Mouse (Mus musculus) thymus, adult 2 months (tissue): ENCODE results near the gene Gse1. TPM values are rescaled to one million over a fixed set of nuclear protein-coding genes. Genes with fewer than 3 reads are reported as not detected.
A peak's percentile ranks its signal among the peaks of the same experiment; 100 is the strongest.

Source experiments
- DNase-seq: peaks from one replicate; pipeline ENCODE4 v3.0.0; 2021
- H3K27ac ChIP-seq: fragments of 200-500 bp; 2 replicates; pipeline ENCODE4 v1.5.1; 2012; ENCODE audit warnings: low read length, control low read depth; ENCODE audit not compliant: control insufficient read depth, insufficient read depth
- H3K27me3 ChIP-seq: fragments of 200-500 bp; 2 replicates; pipeline ENCODE4 v1.6.1; 2012; ENCODE audit warnings: mild to moderate bottlenecking, low read length, moderate library complexity, mixed read lengths; ENCODE audit not compliant: control insufficient read depth, insufficient read depth
- H3K36me3 ChIP-seq: fragments of 200-500 bp; 2 replicates; pipeline ENCODE4 v1.6.1; 2012; ENCODE audit warnings: mild to moderate bottlenecking, low read length, moderate library complexity; ENCODE audit not compliant: control insufficient read depth, insufficient read depth
- H3K4me1 ChIP-seq: fragments of 200-500 bp; replicated peaks from 2 replicates; pipeline ENCODE4 v1.6.1; 2012; ENCODE audit warnings: low read length; ENCODE audit not compliant: control insufficient read depth, insufficient read depth
- H3K4me3 ChIP-seq: fragments of 200-500 bp; 2 replicates; pipeline ENCODE4 v1.5.1; 2012; ENCODE audit warnings: mild to moderate bottlenecking, low read length, control low read depth, moderate library complexity; ENCODE audit not compliant: control insufficient read depth, insufficient read depth
- CTCF ChIP-seq: fragments of 200-500 bp; IDR thresholded peaks from 2 replicates; pipeline ENCODE4 v1.5.1; 2012; ENCODE audit warnings: mild to moderate bottlenecking, control low read depth, low read length, moderate library complexity, borderline replicate concordance; ENCODE audit not compliant: control insufficient read depth, poor library complexity, insufficient read depth; ENCODE audit errors: extremely low read depth
- POLR2A ChIP-seq: fragments of 200-500 bp; IDR thresholded peaks from 2 replicates; pipeline ENCODE4 v1.6.1; 2012; ENCODE audit warnings: mild to moderate bottlenecking, low read length, control low read depth, moderate library complexity; ENCODE audit not compliant: control insufficient read depth, poor library complexity, insufficient read depth; ENCODE audit errors: extremely low read depth
- WGBS: fragments of 180-500 bp; shearing (Covaris S2); methylation state at CpG from one replicate; pipeline ENCODE4 v1.1.7; 2018; 5-methylcytosine and 5-hydroxymethylcytosine counted together
- polyA plus RNA-seq: library from polyadenylated mRNA; depleted of rRNA; stranded (reverse); fragments of >200 nt; gene quantifications from 2 replicates; pipeline ENCODE4 v1.2.3, GENCODE M21; 2012

Gene Gse1
- polyA plus RNA-seq, 1 experiment: 202 TPM

- H3K4me3 ChIP-seq: peak overlapping the region; percentile 59
- H3K27ac ChIP-seq: peak overlapping the region; percentile 63
- WGBS: 4% methylated on average over 15 of the region's 15 CpGs
- no peaks in the 10 kb centered on the region for H3K36me3 ChIP-seq
- H3K27me3 ChIP-seq: no peaks in the 10 kb centered on the region
- H3K4me1 ChIP-seq: peaks cover 57% of the 10 kb centered on the region
- DNase-seq: peak; percentile 40
- TF ChIP-seq POLR2A: no peak
- TF ChIP-seq CTCF: no peak
Measured at GRCm38 (mm10) chr8:120489771-120490281, 261.6 kb downstream of the Gse1 start.

DNA sequence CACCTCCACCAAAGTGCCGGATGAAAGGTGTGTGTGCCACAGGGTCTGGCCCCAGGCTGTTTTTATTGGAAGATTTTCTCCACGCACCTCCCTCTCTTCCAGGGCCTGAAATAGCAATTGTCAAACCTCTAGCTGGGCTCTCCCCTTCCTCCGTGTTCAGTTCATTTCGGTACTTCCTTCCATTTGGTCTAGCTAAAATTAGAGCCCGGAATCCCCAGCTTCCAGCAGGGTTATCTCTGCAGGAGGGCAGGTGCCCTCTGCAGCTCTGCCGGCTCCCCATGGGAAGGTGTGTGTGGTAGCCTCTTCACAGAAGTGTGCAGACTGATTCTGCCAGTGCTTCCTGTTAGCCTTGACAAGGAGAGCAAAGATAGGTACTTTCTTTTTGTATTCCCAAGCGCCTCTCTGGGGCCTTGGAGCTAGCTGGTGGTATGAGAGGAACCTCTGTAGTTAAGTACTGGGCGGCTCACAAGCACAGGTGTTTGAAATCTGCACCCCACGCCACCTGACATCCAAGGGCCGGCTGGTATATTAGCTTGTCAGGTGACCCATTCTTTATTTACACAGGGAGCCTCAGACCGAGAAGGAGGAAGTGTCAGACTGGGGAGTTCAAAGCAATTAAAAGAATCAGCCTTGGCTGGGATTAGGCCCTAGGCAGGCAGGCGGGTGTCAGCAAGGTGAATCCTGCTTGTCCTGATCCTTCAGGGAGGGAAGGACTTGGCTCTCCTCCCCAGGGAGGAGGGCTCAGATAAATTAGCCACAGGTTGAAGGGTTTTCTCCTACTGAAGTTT is 262.3 kb downstream of the Gse1 start:
- peak overlapping the region; percentile 63; the same call in 1 of the 2 replicates for H3K27ac ChIP-seq
- TF ChIP-seq CTCF (no peak), POLR2A (no peak)
- DNase-seq: peak; percentile 37
- peaks cover 59% of the 10 kb centered on the region for H3K4me1 ChIP-seq
- WGBS: 8% methylated on average over 12 of the region's 12 CpGs
- no peaks in the 10 kb centered on the region for H3K27me3 ChIP-seq
- H3K36me3 ChIP-seq: no peaks in the 10 kb centered on the region
- H3K4me3 ChIP-seq: peak overlapping the region; percentile 59

DNA sequence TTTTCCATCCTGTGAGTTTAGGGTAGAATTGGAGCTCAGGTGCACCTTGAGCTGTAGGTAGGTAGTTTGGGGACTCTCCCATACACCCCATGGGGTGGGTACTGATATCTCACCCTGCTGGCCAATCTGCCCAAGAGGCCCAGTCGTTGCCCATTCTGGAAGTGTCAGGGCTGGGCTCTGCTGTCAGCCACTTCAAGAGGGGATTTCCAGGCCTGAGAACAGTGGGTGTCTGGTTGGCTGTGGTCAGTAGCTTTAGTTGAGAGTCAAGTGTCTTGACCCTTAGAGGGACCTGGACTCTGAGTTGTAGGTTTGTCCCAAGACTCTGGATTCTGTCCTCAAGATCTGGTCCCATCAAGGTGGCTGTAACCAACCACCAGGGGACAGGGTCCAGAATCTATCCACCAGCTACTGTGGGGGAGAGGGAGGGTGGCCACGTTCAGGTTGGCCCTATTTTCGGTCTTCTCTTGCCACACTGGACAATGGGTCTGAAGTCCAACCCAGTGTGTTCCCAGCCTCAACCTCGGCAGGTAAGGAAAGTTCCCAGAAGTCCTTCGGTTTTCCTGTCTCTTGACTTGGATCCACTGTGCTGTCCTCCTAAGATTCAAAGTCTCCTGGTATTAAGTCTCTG is 263.0 kb downstream of the Gse1 start:
- Histone ChIP-seq H3K27ac (no peak overlapping the region), H3K4me1 (peaks cover 59% of the 10 kb centered on the region), H3K4me3 (no peak overlapping the region), H3K36me3 (no peaks in the 10 kb centered on the region), H3K27me3 (no peaks in the 10 kb centered on the region)
- TF ChIP-seq POLR2A (no peak), CTCF (no peak)
- no peak for DNase-seq
- WGBS: 75% methylated on average over 5 of the region's 5 CpGs

- WGBS: 92% methylated on average over 14 of the region's 14 CpGs
- DNase-seq: no peak
- Histone ChIP-seq H3K4me1 (peaks cover 60% of the 10 kb centered on the region), H3K4me3 (no peak overlapping the region), H3K36me3 (no peaks in the 10 kb centered on the region), H3K27me3 (no peaks in the 10 kb centered on the region), H3K27ac (no peak overlapping the region)
- TF ChIP-seq POLR2A: no peak
- TF ChIP-seq CTCF: no peak
Measured at GRCm38 (mm10) chr8:120492193-120492880, 264.1 kb downstream of the Gse1 start.

DNA sequence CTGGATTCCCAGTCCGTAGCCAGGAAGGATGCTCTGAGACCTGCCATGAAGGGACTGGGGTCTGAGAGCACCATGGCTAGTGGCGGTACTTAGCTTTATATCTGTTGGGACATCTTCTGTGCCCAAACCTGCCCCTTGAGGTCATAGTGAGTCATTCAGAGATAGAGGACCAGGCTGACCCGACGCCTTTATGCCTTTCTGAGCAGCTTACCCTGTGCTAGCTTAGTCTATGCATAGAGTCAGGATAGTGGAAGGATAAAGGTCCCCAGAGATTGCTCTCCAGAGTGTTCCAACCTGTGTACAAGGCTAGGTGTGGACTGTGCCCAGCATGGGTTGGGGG is 264.6 kb downstream of the Gse1 start:
- 93% methylated on average over 4 of the region's 4 CpGs for WGBS
- H3K36me3 ChIP-seq: no peaks in the 10 kb centered on the region
- H3K27me3 ChIP-seq: no peaks in the 10 kb centered on the region
- no peak overlapping the region for H3K27ac ChIP-seq
- TF ChIP-seq POLR2A (no peak), CTCF (no peak)
- H3K4me1 ChIP-seq: peaks cover 65% of the 10 kb centered on the region
- no peak overlapping the region for H3K4me3 ChIP-seq
- no peak for DNase-seq
